Mouse (Mus musculus) left cerebral cortex, adult 8-10 months (tissue): ENCODE data around the gene Zfp385a. TPM values are rescaled to one million over a fixed set of nuclear protein-coding genes. Genes with fewer than 3 reads are reported as not detected.

Experiments used
- DNase-seq, 2 experiments: peaks; one replicate each; pipeline ENCODE4 v3.0.0; 2022; ENCODE audit warnings: low spot score in 2 of 2
- total RNA-seq, 4 experiments: library from RNA; stranded (reverse); gene quantifications; 2 replicates each; pipeline ENCODE4 v1.2.4; 2022

Gene Zfp385a
- 10 to 100 TPM; 60.6 to 78.6 (median 69.1) TPM for total RNA-seq

DNA sequence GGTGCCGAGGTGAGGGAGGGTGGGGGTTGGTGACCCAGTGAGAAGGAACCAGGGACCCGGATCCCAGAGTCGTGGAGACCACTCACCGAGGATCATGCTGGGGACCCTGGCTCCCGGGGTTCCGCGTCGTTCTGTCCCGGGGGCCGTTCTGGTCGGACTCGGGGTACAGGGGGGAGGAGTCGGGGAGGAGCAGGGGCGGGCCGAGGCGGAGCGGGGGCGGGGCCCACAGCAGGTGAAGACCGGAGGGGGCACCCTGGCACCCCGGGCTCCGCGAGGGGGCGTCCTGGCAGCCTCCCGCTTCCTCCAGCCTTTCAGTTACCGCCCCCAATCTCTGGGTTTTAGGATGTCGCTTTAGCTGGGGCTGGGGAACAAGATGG, at the start of gene Zfp385a:
TSS of gene Zfp385a (minus strand) at position 133 of the 377 bp plus-strand sequence.
- peak in 1 of 2 experiments; percentile 79 for DNase-seq

DNA sequence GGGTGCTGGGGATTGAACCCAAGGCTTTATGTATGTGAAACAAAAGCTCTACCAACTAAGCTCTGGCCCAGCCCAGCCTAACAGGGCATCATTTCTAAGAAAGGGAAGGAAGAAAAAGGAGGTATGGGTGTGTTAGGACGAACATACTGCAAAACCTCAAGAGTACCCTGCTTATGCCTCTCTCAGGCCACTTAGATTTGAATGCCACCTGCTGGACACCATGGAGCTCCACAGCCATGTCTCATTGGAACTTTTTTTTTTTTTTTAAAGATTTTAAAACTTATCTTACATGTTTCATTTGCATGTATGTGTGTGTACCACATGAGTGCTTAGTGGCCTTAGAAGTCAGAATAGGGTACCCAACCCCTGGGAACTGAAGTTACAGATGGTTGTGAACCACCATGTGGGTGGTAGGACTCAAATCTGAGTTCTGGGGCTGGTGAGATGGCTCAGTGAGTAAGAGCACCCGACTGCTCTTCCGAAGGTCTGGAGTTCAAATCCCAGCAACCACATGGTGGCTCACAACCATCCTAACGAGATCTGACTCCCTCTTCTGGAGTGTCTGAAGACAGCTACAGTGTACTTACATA, 48.8 kb upstream of the Zfp385a start:
- DNase-seq: no peak

DNA sequence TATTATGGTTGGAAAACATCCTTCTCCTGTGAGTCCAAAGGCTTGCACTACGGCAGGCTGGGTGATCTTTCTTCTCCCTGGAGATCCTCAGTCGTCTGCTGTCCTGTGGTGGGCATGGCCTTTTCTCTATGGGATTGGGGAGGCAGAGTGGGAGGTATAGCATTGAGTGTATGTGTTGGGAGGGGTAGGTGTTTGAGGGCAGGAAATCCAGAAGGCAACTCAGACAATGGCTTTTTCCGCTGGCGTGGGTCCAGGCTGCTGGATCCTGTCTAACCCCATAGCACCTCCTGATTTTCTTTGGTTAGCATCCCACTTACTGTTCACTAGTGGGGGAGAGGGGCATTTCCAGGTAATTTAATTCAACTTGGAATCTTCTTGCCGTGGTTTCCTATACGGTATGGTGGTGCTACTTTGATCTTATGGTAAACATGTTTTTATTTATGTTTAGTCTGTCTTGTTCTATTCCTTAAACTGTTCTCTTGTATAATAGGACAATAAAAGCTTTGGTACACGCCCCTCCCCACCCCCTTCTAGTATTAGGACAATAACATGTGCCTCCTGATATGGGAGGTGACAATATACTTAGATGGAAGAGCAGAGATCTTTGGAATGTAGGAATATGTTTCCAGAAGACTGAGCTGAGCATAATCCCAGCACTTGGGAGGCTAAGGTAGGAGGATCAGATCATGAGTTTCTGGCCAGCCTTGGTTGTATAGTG, 44.0 kb upstream of the Zfp385a start:
- no peak for DNase-seq

DNA sequence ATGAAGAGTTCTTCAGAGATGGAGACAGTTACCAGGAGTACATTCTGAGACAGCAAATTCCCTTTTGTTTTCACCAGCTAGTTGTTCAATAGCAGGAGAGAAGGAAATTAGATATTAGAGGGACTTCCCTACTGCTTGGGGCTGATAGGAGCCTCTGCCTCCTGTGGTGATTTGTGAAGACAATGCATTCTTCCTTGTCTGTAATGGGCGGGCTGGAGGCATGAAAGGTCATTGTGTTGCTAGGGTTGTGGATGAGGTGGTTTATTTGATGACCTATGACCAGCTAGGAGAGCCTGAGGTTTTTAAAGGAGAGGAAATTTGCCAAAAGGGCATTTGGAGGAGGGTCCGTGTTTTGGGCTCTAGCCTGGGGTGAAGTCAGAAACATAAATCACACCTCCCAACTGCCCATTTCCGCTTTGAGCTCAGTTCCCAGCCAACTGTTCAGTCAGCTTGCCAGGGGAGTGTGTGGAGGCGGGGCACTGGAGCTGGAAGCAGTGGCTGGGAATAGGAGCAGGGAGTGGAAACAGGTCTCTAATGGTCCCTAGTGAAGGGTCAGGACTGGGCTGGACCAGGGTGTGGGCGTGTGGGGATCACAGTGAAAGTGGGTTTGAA, 43.0 kb upstream of the Zfp385a start:
- DNase-seq: no peak

DNA sequence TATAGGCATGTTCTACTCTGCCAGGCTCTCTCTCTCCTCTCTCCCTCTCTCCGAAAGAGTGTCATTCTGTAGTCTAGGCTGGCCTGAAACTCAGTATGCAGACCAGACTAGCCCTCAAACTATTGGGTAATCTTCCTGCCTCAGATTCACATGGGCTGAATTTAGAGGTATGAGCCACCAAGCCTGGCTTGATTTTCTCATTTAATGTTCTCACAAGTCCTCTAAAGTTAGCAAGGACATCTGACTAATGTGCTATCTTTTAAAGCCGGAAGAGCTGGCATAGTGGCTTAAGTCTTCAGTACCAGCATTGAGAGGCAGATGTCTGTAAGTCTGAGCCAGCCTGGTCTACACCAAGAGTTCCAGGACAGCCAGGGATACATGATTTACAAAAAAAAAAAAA, 42.2 kb upstream of the Zfp385a start:
- DNase-seq: no peak

DNA sequence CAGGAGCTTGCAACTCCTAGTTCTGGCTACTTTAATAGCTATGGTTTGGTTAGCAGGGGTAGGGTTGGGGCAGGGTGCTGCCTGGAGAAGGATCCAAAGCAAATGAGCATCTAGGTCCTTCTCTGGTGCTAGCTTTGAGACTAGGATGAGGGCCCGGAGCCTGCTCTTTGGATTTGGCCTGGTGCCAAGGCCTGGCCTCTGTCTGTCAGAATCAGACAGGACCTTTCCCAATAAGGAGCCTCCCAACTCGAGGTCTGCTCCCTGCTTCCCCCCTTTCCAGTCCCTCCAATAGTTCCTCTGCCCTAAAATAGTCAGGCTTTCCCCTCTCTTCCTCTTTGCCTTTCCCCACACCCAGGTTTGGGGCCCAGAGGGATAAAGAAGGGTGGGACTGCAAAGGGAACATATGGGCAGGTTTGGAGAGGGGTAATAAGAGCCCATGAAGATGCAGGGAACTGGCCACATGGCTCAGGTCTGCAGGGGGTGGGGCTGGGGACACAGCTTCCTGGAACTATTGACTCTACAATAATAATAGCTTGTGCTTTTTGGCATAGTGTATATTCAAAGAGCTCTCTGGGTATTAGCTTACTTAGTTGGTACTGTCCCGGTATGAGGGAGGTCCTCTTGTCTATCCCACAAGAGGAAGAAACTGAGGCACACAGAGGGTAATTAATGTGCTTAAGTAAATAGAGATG, 38.9 kb upstream of the Zfp385a start:
- DNase-seq: no peak

DNA sequence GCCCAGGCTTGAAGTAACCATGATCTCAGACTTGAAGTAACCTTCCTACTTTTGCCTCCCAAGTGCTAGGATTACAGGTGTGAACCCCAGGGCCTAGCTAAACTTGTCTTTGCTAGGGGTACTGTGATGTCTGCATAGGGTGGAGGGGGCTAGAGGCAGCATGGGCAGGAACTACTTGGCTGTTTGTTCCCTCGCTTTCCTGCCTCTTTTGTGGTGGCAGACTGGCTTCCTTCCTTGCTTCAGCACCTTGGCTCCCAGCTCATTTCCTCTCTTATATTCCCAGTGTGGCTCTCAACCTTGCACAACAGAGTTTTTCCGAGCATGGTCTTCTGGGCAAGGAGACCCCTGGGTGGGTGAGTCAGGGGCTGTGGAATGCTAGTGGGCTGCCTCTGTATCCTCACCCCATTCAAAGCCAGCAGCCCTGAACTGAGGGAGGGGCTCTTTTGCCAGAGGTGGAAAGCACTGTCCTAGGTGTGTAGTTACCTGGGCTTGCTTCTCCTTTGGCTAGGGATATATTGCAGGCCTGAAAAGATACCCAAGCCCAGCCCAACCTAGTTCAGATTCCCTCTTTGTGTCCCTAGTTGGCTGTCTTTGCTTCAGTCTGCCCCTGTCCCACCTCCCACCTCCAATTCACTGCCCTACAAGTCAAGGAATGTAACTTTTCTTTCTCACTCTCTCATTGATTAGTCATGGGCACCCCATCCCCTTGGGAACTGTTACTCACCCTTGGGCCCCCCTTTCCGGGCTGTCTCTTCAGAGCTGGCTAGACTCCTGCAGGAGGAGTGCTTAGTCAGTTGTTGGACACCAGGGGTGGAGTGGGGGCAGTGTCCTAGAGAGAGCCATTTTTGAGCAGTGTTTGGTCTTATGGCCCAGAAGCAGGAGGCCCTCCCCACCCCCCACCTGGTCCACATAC, 38.1 kb upstream of the Zfp385a start:
- no peak for DNase-seq

DNA sequence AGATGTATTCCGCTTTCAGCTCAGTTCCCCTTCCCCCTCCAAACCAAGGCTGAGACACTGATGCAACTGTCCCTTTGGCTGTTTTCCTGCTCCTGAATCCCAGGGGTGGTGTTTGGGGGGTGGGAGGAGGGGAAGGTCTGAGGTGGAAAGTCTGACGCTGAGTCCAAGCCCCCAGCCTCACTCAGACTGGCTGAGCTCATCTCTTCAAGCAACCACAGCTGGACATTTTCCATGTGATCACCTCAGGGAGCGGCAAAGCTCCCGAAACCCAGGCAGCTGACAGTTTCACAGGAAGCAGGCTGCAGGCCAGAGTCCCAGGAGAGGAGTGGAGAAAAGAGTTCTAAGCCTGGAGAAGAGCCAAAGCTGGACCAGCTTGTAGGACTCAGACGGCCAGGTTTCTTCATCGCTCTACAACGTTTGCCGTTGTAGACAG, 37.0 kb upstream of the Zfp385a start:
- no peak for DNase-seq

DNA sequence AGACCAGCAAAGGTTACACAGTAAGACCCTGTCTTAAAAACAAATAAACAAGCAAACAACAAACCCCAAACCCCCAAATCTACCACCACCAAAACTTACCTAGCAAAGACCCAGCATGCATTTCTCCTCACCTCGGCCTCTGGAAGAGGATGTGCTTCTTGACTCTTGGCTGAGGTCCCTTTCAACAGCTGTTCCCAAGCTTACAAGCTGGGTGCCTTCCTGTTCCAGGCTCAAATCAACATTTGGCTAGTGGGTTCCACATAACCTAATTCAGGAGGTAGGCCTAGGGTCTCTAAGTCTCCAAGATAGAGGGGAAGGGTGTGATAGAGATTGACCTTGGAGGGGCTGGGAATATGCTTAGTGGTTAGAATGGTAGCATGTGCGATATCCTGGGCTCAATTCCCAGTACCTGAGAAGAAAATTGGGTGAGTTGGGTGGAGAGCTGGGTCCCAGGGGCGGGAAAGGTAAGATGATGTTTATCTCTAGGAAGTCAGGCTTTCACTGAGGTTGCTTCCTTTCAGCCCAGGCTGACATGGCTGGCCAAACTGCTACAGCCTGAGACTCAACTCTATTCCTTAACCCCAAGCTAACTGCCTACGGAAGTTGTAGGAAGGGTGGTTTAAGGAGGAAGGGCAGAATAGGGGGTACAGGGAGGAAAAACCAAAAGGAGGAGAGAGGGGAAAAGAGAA, 35.4 kb upstream of the Zfp385a start:
- no peak for DNase-seq

DNA sequence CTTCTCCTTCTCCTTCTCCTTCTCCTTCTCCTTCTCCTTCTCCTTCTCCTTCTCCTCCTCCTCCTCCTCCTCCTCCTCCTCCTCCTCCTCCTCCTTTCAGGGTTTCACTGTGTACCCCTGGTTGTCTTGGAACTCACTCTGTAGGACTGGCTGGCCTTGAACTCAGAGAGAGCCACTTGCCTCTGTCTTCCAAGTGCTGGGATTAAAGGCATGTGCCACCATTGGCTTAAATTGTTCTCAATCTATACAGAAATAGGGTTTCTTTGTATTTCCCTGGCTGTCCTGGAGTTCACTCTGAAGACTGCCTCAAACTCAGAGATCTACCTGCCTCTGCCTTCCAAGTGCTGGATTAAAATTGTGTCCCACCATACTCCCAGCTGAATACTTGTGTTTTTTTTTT, 32.6 kb upstream of the Zfp385a start:
- DNase-seq: no peak

DNA sequence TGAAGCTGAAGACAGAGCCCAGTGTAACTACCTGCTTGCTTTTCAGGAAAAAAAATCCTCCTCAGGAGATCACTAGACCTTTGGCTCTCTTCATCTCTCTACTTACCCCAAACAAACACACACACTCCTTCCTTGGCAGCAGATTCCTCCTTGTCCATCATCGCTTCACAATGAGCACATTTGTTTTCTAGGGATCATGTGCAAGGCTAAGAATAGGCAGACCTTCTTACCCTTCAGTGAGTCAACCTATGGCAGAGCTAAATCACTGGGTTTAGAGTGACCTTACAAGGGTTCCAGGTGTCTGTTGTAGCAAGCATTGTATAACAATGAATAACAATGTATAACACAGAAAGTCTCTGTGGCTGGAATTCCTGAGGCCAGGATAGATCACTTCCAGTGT, 31.8 kb upstream of the Zfp385a start:
- DNase-seq: no peak

DNA sequence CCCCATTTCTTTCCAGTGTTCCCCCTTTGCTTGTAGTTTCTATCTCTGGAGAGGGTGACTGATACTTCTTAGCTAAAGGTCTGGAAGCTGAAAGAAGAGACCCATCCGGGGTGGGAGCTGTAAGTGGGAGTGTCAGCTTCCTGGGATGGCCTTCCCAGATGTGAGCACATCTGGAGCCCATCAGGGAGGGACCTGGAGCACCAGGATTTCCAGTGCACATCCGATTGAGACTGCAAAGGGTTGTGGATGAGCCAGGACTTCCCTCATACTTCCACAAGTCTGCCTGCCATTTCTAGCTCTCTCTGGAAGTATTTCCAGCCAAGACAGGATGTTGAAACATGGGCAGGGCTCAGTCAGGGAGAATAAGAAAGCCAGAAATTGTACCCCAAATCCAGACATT, 31.3 kb upstream of the Zfp385a start:
- no peak for DNase-seq

DNA sequence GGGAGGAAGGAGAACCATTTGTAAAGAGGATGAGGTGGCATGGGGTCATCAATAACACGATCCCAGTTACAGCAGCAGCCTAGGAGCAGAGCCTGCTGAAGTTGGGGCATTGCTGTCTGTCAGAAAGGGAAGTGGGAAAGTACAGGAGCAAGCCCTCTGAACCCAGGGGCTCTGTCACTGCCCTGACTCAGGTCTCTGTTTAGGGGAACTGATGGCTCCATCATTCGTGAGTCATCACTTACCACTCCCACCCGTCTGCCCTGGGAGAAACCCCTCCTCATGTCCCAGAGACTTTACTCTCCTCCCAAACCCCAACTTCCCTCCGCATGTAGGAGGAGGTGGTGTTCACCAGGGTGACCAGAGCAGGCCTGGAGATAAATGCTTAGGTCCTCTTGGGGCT, 30.6 kb upstream of the Zfp385a start:
- no peak for DNase-seq

DNA sequence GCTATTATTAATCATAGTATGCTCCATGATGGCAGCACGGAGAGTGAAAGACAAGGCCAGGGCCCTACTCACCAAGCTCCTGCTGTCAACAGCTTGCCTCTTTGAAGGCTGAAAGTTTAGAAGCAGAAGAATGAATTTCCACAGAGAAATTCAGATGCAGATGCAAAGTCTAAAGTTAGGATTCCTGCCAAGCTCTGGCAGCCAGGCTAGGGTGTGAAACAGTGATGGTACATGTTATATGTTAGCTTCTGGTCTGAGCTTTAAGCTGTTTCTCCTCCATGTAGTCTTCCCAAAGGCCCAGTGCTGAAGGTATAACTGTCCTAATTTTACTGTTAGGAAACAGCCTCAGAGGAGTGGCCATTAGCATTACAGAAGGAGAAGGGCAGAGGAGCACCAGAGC, 29.2 kb upstream of the Zfp385a start:
- no peak for DNase-seq

DNA sequence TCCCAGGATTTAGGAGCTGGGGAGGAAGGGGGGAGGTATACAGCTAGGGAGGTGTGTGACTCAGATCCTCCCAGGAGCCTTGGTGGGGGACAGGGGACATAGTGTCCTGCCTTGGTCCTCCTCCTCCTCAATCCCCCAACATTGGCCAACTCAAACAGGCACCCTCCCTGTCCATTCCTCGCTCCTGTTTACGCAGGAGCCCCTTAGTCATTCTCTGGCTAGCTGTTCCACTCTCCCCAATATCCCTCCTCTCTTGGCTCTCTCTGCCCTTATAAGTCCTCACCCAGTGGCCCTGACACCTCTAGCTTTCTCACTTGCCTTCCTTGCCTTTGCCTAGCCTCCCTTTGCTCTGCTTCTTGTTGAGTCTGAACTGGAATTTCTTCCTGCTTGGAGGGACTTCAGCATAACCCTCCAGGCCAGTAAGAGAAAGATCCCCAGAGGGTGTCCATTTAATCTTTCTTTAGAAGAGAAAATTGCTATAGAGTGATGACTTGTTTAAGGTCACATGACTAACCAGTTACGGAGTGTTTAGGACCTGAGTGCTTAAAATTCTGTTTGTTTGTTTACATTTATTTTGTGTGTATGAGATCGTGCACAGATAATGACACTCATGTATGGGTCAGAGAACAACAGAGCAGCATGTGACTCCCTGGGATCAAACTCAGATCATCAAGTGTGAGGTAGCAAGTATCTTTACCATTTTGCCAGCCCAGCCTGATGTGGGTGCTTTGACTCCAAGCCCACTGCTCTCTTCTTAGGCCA, 28.5 kb upstream of the Zfp385a start:
- no peak for DNase-seq

DNA sequence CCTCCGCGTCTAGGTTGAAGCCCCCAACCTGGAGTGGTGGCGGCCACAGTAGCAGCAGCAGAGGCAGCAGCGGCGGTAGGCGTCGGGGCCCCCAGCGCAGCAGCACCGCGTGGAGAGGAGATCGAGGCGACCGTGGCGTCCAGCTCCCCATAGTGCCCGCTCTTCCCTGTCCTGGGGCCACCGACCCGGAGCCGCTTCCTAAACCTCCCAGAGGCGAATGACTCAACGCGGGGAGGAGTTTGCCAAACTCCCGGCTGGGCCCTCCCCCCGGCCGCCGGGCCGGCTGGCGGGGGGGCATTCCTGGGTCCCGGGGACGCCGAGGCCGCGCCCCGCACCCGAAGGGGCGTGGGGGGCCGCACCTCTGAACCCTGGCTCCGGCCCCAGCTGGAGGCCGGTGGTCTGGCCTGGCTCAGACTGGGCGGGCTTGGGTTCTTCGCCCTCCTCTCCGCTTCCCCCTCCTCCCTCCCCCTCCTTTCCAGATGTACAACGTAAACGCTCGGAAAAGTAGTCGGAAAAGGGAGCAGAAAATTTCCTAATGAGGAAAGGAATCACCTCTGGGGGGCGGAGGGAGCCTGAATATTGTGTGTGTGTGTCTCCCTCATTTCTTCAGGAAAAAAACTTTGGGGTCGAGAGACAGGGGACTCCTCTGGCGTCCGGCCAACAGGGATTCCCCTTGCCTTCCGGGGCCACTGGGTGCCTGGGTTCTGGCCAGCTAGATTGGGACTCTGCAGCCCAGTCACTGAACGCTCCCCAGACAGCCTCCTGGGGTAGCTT, 26.7 kb upstream of the Zfp385a start, which contains the start of gene Itga5:
TSS of gene Itga5 (minus strand) at position 388 of the 774 bp plus-strand sequence.
- DNase-seq: no peak

DNA sequence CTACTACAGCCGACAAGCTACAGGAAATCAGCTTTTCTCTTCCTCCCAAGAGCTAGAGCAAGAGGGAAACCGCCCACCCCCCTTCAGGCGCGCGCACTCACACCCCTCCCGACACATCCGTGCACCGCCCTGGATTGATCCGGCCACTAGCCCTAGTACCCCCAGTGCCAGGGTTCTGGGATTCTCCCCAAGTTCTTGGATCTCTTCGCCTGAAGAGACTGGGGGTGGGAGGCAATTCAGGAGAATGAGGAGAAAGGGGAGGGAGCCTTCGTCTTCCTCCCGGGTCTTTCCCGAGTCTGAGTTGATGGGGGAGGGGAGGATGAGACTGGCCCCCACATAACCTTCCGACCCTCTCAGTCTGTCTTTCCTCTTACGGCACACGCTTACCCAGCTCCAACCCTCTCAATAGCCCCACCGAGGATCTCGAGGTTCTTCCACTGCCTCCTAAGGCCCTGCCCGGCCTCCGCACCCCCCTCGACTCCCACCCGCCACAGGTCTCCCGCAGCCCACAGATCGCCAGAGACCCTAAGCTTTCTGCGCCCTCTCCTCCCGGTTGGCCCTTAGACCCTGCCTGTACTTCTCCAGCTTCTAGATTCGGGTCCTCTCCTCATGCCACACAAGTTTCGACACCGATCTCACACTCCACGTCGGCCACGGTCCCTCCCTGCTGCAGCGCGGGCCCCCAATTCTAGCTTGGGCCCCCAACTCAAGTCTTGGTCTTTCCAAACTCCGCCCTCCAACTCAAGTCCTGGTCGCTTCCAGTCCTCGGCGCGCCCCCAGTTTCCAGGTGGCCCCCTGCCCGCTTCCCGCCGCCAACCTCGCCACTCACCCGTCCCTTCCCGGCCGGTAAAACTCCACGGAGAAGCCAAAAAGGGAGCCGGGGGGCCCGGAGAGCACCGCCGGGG, 25.8 kb upstream of the Zfp385a start:
- DNase-seq: no peak

DNA sequence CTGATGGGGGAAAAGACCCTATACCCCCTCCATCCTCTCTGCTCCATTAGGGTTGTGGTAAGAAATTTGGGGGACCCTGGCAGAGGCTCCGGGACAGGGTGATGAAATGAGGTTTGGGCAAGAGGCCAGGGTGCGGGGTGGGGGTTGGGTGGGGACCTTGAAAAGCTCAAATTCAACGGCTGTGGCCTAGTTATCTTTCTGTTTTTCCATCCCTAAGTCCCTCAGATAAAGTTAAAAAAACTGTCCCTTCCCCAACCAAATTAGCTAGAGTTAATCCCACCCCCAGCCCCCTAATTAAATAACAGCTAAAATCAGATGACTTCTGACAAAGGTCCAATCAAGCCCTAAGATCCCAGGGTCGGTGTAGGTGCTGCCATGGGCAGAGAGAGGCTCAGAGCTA, 24.9 kb upstream of the Zfp385a start:
- DNase-seq: no peak
